Mouse (Mus musculus): Measurements from ENCODE around the gene Actl7b. TPM values are rescaled to one million over a fixed set of nuclear protein-coding genes. Genes with fewer than 3 reads are reported as not detected.

Gene Actl7b
- polyA plus RNA-seq, 1 experiment from 2014 or later, result not detected

Other genes with a start within 250 kb of the Actl7b start
- not detected in 2 replicates for gene Gm26657, start 1.4 kb downstream of the Actl7b start, polyA plus RNA-seq (2015; fragmentation: Nextera tagmentation; extraction: Ambion mirVana)
- gene Actl7a, start 2.0 kb upstream of the Actl7b start, polyA plus RNA-seq (2015; fragmentation: Nextera tagmentation; extraction: Ambion mirVana), result not detected in 2 replicates
- 36.0 and 36.2 TPM in 2 replicates for gene Elp1, start 60.9 kb upstream of the Actl7b start, polyA plus RNA-seq (2015; fragmentation: Nextera tagmentation; extraction: Ambion mirVana)
- 12.1 and 13.0 TPM in 2 replicates for gene Fam206a, start 60.9 kb upstream of the Actl7b start, polyA plus RNA-seq (2015; fragmentation: Nextera tagmentation; extraction: Ambion mirVana)
- 17.5 and 17.7 TPM in 2 replicates for gene Ctnnal1, start 123.7 kb upstream of the Actl7b start, polyA plus RNA-seq (2015; fragmentation: Nextera tagmentation; extraction: Ambion mirVana)
- gene Tmem245, start 206.0 kb upstream of the Actl7b start, polyA plus RNA-seq (2015; fragmentation: Nextera tagmentation; extraction: Ambion mirVana), result 5.7 and 5.8 TPM in 2 replicates
- 0.60 and 0.71 TPM in 2 replicates for gene Frrs1l, start 248.9 kb upstream of the Actl7b start, polyA plus RNA-seq (2015; fragmentation: Nextera tagmentation; extraction: Ambion mirVana)